In genomic region chr9:14116097-14116840, GRCm38 (mm10) we compare ENCODE assay signal across 22 mouse cellular contexts.
A peak's percentile ranks its signal among the peaks of the same experiment; 100 is the strongest.
DNase-seq lines count a peak whose midpoint lies in the region; ATAC-seq and TF ChIP-seq lines count a peak whose summit lies in the region.
"Had no signal": no experiment of that assay in that cellular context is flagged by ENCODE, and none has a peak within 500 bp of the region (broad histone marks: within the 10 kb centered on the region; RNA-seq: fewer than 3 reads in every experiment).

No protein-coding gene starts in this region.

- no peaks in the 10 kb centered on the region for H3K27me3 ChIP-seq in intestine, embryonic 15.5 days (replicated peaks)
- no peaks in the 10 kb centered on the region for H3K27me3 ChIP-seq in intestine, postnatal 0 days (replicated peaks; ENCODE audit: control insufficient read depth, insufficient read depth, low read length)
- no peaks in the 10 kb centered on the region for H3K27me3 ChIP-seq in intestine, embryonic 16.5 days (replicated peaks; ENCODE audit: control insufficient read depth, insufficient read depth, low read length)
- H3K27me3 ChIP-seq: CH12.LX, Patski had no signal

- no peak for ATAC-seq in cerebellum, adult (ENCODE audit: insufficient number of reproducible peaks, low FRiP score, low TSS enrichment)
- 0 out of 2 replicates have a peak, but pooled peaks have one; percentile 62 for ATAC-seq in intestine, embryonic 15.5 days
- ATAC-seq in intestine, postnatal 0 days = no peak
- ATAC-seq in intestine, embryonic 16.5 days = peak; percentile 82
- ATAC-seq: CD4-positive, CD25-positive, alpha-beta regulatory T cell, adult 4 months; Patski had no signal

- no peaks in the 10 kb centered on the region for H3K36me3 ChIP-seq in intestine, embryonic 15.5 days
- H3K36me3 ChIP-seq in intestine, postnatal 0 days (ENCODE audit: control insufficient read depth, insufficient read depth) = no peaks in the 10 kb centered on the region
- H3K36me3 ChIP-seq in intestine, embryonic 16.5 days (ENCODE audit: control insufficient read depth, insufficient read depth, low read length) = no peaks in the 10 kb centered on the region
- H3K36me3 ChIP-seq: G1E had no signal

- no peak overlapping the region for H3K4me3 ChIP-seq in intestine, embryonic 15.5 days (replicated peaks)
- no peak overlapping the region for H3K4me3 ChIP-seq in intestine, postnatal 0 days (ENCODE audit: low read depth, low read length)
- no peak overlapping the region for H3K4me3 ChIP-seq in intestine, embryonic 16.5 days (ENCODE audit: low read length)

- no peak overlapping the region for H3K9ac ChIP-seq in intestine, embryonic 15.5 days
- H3K9ac ChIP-seq in intestine, postnatal 0 days (ENCODE audit: low read depth, low read length) = no peak overlapping the region
- H3K9ac ChIP-seq in intestine, embryonic 16.5 days (ENCODE audit: low read depth, low read length) = no peak overlapping the region

- peak; percentile 44 to 55 for DNase-seq in cerebellum, postnatal 10 days
- DNase-seq in cerebellum, postnatal 14 days = peak; percentile 24 to 55
- no peak for DNase-seq in cerebellum, adult 11-12 months
- no peak for DNase-seq in thymus, postnatal 14 days
- DNase-seq: adrenal gland, adult 2 months; adrenal gland, adult 8-10 months; adrenal gland, postnatal 10 days; adrenal gland, postnatal 14 days; adrenal gland, postnatal 25 days; adrenal gland, postnatal 36 days; B cell, adult 2 months; cerebellum, adult 11 months; cerebellum, adult 18-20 months; cerebellum, adult 2 months had no signal

- no peak overlapping the region for H3K4me2 ChIP-seq in intestine, embryonic 15.5 days (replicated peaks)
- H3K4me2 ChIP-seq in intestine, postnatal 0 days (replicated peaks; ENCODE audit: low read depth) = no peak overlapping the region
- no peak overlapping the region for H3K4me2 ChIP-seq in intestine, embryonic 16.5 days (ENCODE audit: low read depth, low read length)

- H3K9me3 ChIP-seq in intestine, embryonic 15.5 days = no peaks in the 10 kb centered on the region
- no peaks in the 10 kb centered on the region for H3K9me3 ChIP-seq in intestine, postnatal 0 days (ENCODE audit: control insufficient read depth)
- H3K9me3 ChIP-seq in intestine, embryonic 16.5 days (ENCODE audit: control insufficient read depth, low read length) = no peaks in the 10 kb centered on the region
- H3K9me3 ChIP-seq: G1E had no signal

- no peak for TF ChIP-seq CTCF in intestine, postnatal 0 days (IDR thresholded peaks at IDR 0.05; ENCODE audit: low read depth)

- H3K27ac ChIP-seq in intestine, embryonic 15.5 days = no peak overlapping the region
- no peak overlapping the region for H3K27ac ChIP-seq in intestine, postnatal 0 days (ENCODE audit: low read depth, low read length)
- H3K27ac ChIP-seq in intestine, embryonic 16.5 days (ENCODE audit: low read length) = no peak overlapping the region

- 58% methylated on average over 8 of the region's 8 CpGs for WGBS in intestine, embryonic 15.5 days
- 55% methylated on average over 8 of the region's 8 CpGs for WGBS in intestine, postnatal 0 days
- 61% methylated on average over 8 of the region's 8 CpGs for WGBS in intestine, embryonic 16.5 days

- H3K4me1 ChIP-seq in intestine, embryonic 15.5 days (replicated peaks) = no peaks in the 10 kb centered on the region
- no peaks in the 10 kb centered on the region for H3K4me1 ChIP-seq in intestine, postnatal 0 days (replicated peaks; ENCODE audit: control insufficient read depth, insufficient read depth, low read length)
- no peaks in the 10 kb centered on the region for H3K4me1 ChIP-seq in intestine, embryonic 16.5 days (ENCODE audit: control insufficient read depth, insufficient read depth, low read length)

Comparison
In these comparisons a context has a peak if more than half of its experiments do, and no peak if none do; other contexts are left out.
1. DNase-seq: peak in cerebellum, postnatal 10 days (2 of 2) and cerebellum, postnatal 14 days (2 of 2); none in cerebellum, adult 11-12 months (single experiment) and thymus, postnatal 14 days (single experiment).
2. ATAC-seq: peak in intestine, embryonic 15.5 days (single experiment) and intestine, embryonic 16.5 days (single experiment); none in cerebellum, adult (single experiment) and intestine, postnatal 0 days (single experiment).